8 mouse cellular contexts compared by ENCODE assay signal in genomic region chr5:120505368-120505767, GRCm38 (mm10). TPM values are rescaled to one million over a fixed set of nuclear protein-coding genes. Genes with fewer than 3 reads are reported as not detected.
A peak's percentile ranks its signal among the peaks of the same experiment; 100 is the strongest.
DNase-seq lines count a peak whose midpoint lies in the region; ATAC-seq and TF ChIP-seq lines count a peak whose summit lies in the region.

No protein-coding gene starts in this region.

- no peaks in the 10 kb centered on the region for H3K27me3 ChIP-seq in limb, embryonic 13.5 days
- H3K27me3 ChIP-seq in myocyte (ENCODE audit: control insufficient read depth, insufficient read depth, insufficient read length), result no peaks in the 10 kb centered on the region
- H3K27me3 ChIP-seq in stomach, embryonic 15.5 days (replicated peaks), result no peaks in the 10 kb centered on the region

- H3K27ac ChIP-seq in limb, embryonic 13.5 days, result no peak overlapping the region
- no peak overlapping the region for H3K27ac ChIP-seq in stomach, embryonic 15.5 days

- H3K4me1 ChIP-seq in limb, embryonic 13.5 days, result peaks cover 31% of the 10 kb centered on the region
- H3K4me1 ChIP-seq in stomach, embryonic 15.5 days, result peaks cover 22% of the 10 kb centered on the region

- DNase-seq in 3T3-L1 (ENCODE audit: low read depth, low spot score), result peak; percentile 97
- peak; percentile 90 for DNase-seq in embryo, embryonic 10 days (ENCODE audit: low spot score)
- peak; percentile 68 to 81 for DNase-seq in gastrocnemius, postnatal 4 days (ENCODE audit: low spot score in 2 of 2)
- DNase-seq in kidney, adult 11 months, result peak; percentile 79

- H3K79me2 ChIP-seq in myocyte (ENCODE audit: control insufficient read depth, insufficient read depth), result peaks cover 9% of the 10 kb centered on the region

- H3K9me3 ChIP-seq in limb, embryonic 13.5 days, result peaks cover 4% of the 10 kb centered on the region; the same call in 1 of the 2 replicates
- no peaks in the 10 kb centered on the region for H3K9me3 ChIP-seq in stomach, embryonic 15.5 days

- TF ChIP-seq POLR2A in myocyte (IDR thresholded peaks at IDR 0.05; ENCODE audit: insufficient read length, low read depth), result no peak

- no peak overlapping the region for H3K9ac ChIP-seq in limb, embryonic 13.5 days
- no peak overlapping the region for H3K9ac ChIP-seq in stomach, embryonic 15.5 days

- WGBS in limb, embryonic 13.5 days, result 23% methylated on average over 16 of the region's 16 CpGs
- WGBS in stomach, embryonic 15.5 days, result 22% methylated on average over 16 of the region's 16 CpGs

- H3K4me2 ChIP-seq in limb, embryonic 13.5 days (replicated peaks), result peak overlapping the region; percentile 29
- H3K4me2 ChIP-seq in myocyte (ENCODE audit: low read depth), result peak overlapping the region; percentile 31
- peak overlapping the region; percentile 35 for H3K4me2 ChIP-seq in stomach, embryonic 15.5 days

- no peak overlapping the region for H3ac ChIP-seq in myocyte (ENCODE audit: control insufficient read depth, insufficient read length)

- H3K36me3 ChIP-seq in limb, embryonic 13.5 days, result no peaks in the 10 kb centered on the region
- no peaks in the 10 kb centered on the region for H3K36me3 ChIP-seq in myocyte (ENCODE audit: control insufficient read depth, insufficient read depth)
- H3K36me3 ChIP-seq in stomach, embryonic 15.5 days, result no peaks in the 10 kb centered on the region

- H3K4me3 ChIP-seq in limb, embryonic 13.5 days, result no peak overlapping the region
- H3K4me3 ChIP-seq in myocyte, result no peak overlapping the region
- no peak overlapping the region for H3K4me3 ChIP-seq in stomach, embryonic 15.5 days (replicated peaks)

- ATAC-seq in activated CD4-positive, CD25-positive, alpha-beta regulatory T cell, adult 4 months, result peak; percentile 24
- ATAC-seq in limb, embryonic 13.5 days (ENCODE audit: low FRiP score, low read depth), result no peak
- 0 out of 2 replicates have a peak, but pooled peaks have one; percentile 44 for ATAC-seq in stomach, embryonic 15.5 days (ENCODE audit: insufficient read depth, low FRiP score, low read depth)

TF ChIP-seq in myocyte, 11 proteins besides CTCF, POLR2A, EP300 and RAD21:
- TF ChIP-seq MYOG (IDR thresholded peaks at IDR 0.05; ENCODE audit: control insufficient read depth in 1 of 3, insufficient read depth in 1 of 3, insufficient read length in 2 of 3, low read depth in 2 of 3) (no peak), SRF (IDR thresholded peaks at IDR 0.05; ENCODE audit: control insufficient read depth, insufficient read length, low read depth) (no peak), TCF12 (IDR thresholded peaks at IDR 0.05; ENCODE audit: insufficient read depth, poor library complexity, severe bottlenecking) (no peak), TCF3 (IDR thresholded peaks at IDR 0.05; ENCODE audit: insufficient read length, low read depth) (no peak), REST (IDR thresholded peaks at IDR 0.05; ENCODE audit: insufficient read depth, insufficient read length) (no peak)

RNA-seq across cellular contexts. Expression of gene Plbd2, which starts 1.9 kb away (rescaled TPM):
- 1 to 10 TPM; 3.8 to 4.7 TPM for polyA plus RNA-seq in activated CD4-positive, CD25-positive, alpha-beta regulatory T cell, adult 4 months (2017; shearing (Covaris generic))
- total RNA-seq in gastrocnemius, postnatal 4 days (2021), result 10 to 100 TPM; 43.7 to 49.7 TPM
- 55.9 and 58.8 TPM in 2 replicates for polyA plus RNA-seq in limb, embryonic 13.5 days (2015; fragmentation: Nextera tagmentation; extraction: Ambion mirVana)
- 75.3 TPM for polyA plus RNA-seq in myocyte (2012; fragmentation: generic; extraction: Trizol)
- polyA plus RNA-seq in stomach, embryonic 15.5 days (2015; fragmentation: Nextera tagmentation; extraction: Ambion mirVana), result 51.5 and 53.5 TPM in 2 replicates

RNA-seq across cellular contexts. Expression of gene Slc8b1, which starts 5.6 kb away (rescaled TPM):
- 1 to 10 TPM; 4.7 to 7.2 TPM for polyA plus RNA-seq in activated CD4-positive, CD25-positive, alpha-beta regulatory T cell, adult 4 months (2017; shearing (Covaris generic))
- total RNA-seq in gastrocnemius, postnatal 4 days (2021), result 10 to 100 TPM; 22.7 to 30.9 TPM
- 6.1 and 6.9 TPM in 2 replicates for polyA plus RNA-seq in limb, embryonic 13.5 days (2015; fragmentation: Nextera tagmentation; extraction: Ambion mirVana)
- polyA plus RNA-seq in myocyte (2012; fragmentation: generic; extraction: Trizol), result 19.6 TPM
- 6.2 and 8.3 TPM in 2 replicates for polyA plus RNA-seq in stomach, embryonic 15.5 days (2015; fragmentation: Nextera tagmentation; extraction: Ambion mirVana)

RNA-seq across cellular contexts. Expression of gene Sds, which starts 29.0 kb away (rescaled TPM):
- polyA plus RNA-seq in activated CD4-positive, CD25-positive, alpha-beta regulatory T cell, adult 4 months (2017; shearing (Covaris generic)), result not detected
- total RNA-seq in gastrocnemius, postnatal 4 days (2021), result not detected
- polyA plus RNA-seq in limb, embryonic 13.5 days (2015; fragmentation: Nextera tagmentation; extraction: Ambion mirVana), result not detected in 2 replicates
- not detected for polyA plus RNA-seq in myocyte (2012; fragmentation: generic; extraction: Trizol)
- polyA plus RNA-seq in stomach, embryonic 15.5 days (2015; fragmentation: Nextera tagmentation; extraction: Ambion mirVana), result 0.36 and 0.52 TPM in 2 replicates

RNA-seq across cellular contexts. Expression of gene Sdsl, which starts 32.8 kb away (rescaled TPM):
- not detected for polyA plus RNA-seq in activated CD4-positive, CD25-positive, alpha-beta regulatory T cell, adult 4 months (2017; shearing (Covaris generic))
- under 1 TPM; 0.32 to 0.73 TPM for total RNA-seq in gastrocnemius, postnatal 4 days (2021)
- 2.0 and 2.3 TPM in 2 replicates for polyA plus RNA-seq in limb, embryonic 13.5 days (2015; fragmentation: Nextera tagmentation; extraction: Ambion mirVana)
- polyA plus RNA-seq in myocyte (2012; fragmentation: generic; extraction: Trizol), result 1.4 TPM
- 15.9 and 19.4 TPM in 2 replicates for polyA plus RNA-seq in stomach, embryonic 15.5 days (2015; fragmentation: Nextera tagmentation; extraction: Ambion mirVana)
